Mouse (Mus musculus): ENCODE measurements around the gene Wfdc13. TPM values are rescaled to one million over a fixed set of nuclear protein-coding genes. Genes with fewer than 3 reads are reported as not detected.

Gene Wfdc13
- polyA plus RNA-seq, 1 experiment from 2014 or later, result 1.3 TPM

GRCm38 (mm10) chr2:164656483-164656882 is 28.4 kb upstream of the Wfdc13 start, which contains the start of gene Wfdc9:
Gene Wfdc9, minus strand, starts transcription at chr2:164656583.
- no peak for DNase-seq (ENCODE audit: low spot score)
- no peak within 1 kb of the TSS for H3K4me3 ChIP-seq (ENCODE audit: low read depth, low read length)
- H3K4me2 ChIP-seq (replicated peaks; ENCODE audit: low read depth, low read length), result no peak within 1 kb of the TSS
- no peaks in the 10 kb centered on the region for H3K4me1 ChIP-seq (ENCODE audit: insufficient read depth, low read depth, low read length)
- no peaks in the 10 kb centered on the region for H3K27me3 ChIP-seq (replicated peaks; ENCODE audit: insufficient read depth, low read length)
- TF ChIP-seq EP300 (IDR thresholded peaks at IDR 0.05), result no peak
- H3K27ac ChIP-seq (ENCODE audit: low read length), result no peak within 1 kb of the TSS
- H3K9me3 ChIP-seq (ENCODE audit: low read length), result no peaks in the 10 kb centered on the region
- ATAC-seq, result no peak
- H3K9ac ChIP-seq (replicated peaks; ENCODE audit: low read depth), result no peak within 1 kb of the TSS
- no peaks in the 10 kb centered on the region for H3K36me3 ChIP-seq (ENCODE audit: insufficient read depth, low read length)
- 80% methylated on average over 9 of the region's 9 CpGs for WGBS

DNA sequence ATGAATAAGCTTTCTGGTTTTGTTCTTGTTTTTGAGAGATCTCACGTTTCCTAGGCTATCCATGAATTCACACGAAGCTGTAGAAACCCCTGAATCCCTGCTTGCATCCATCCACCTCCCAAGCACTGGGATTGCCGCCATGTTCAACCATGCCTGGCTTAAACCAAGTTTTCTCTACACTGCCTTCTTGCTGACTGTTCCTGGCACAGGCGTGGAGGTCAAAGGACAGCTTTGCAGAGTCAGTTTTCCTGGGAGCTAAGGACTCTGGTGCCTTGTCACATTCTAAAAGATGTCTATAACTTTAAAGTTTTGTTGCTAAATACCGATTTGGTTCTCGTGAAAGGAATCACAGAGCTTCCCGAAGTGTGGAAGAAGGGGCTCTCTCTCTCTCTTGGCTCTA is 20.1 kb upstream of the Wfdc13 start:
- no peak for TF ChIP-seq CTCF (IDR thresholded peaks at IDR 0.05)
- no peak for TF ChIP-seq EP300 (IDR thresholded peaks at IDR 0.05)
- Histone ChIP-seq H3K4me3 (ENCODE audit: low read depth, low read length) (no peak overlapping the region), H3K4me1 (ENCODE audit: insufficient read depth, low read depth, low read length) (no peaks in the 10 kb centered on the region), H3K36me3 (ENCODE audit: insufficient read depth, low read length) (no peaks in the 10 kb centered on the region), H3K9ac (replicated peaks; ENCODE audit: low read depth) (no peak overlapping the region), H3K9me3 (ENCODE audit: low read length) (no peaks in the 10 kb centered on the region), H3K4me2 (replicated peaks; ENCODE audit: low read depth, low read length) (no peak overlapping the region), H3K27me3 (replicated peaks; ENCODE audit: insufficient read depth, low read length) (no peaks in the 10 kb centered on the region), H3K27ac (ENCODE audit: low read length) (no peak overlapping the region)
- DNase-seq (ENCODE audit: low spot score) (no peak), ATAC-seq (no peak)
- WGBS, result 82% methylated on average over 7 of the region's 7 CpGs

- Histone ChIP-seq H3K27me3 (replicated peaks; ENCODE audit: insufficient read depth, low read length) (no peaks in the 10 kb centered on the region), H3K4me3 (ENCODE audit: low read depth, low read length) (no peak overlapping the region), H3K9ac (replicated peaks; ENCODE audit: low read depth) (no peak overlapping the region), H3K9me3 (ENCODE audit: low read length) (no peaks in the 10 kb centered on the region), H3K4me2 (replicated peaks; ENCODE audit: low read depth, low read length) (no peak overlapping the region), H3K36me3 (ENCODE audit: insufficient read depth, low read length) (no peaks in the 10 kb centered on the region), H3K4me1 (ENCODE audit: insufficient read depth, low read depth, low read length) (no peaks in the 10 kb centered on the region), H3K27ac (ENCODE audit: low read length) (no peak overlapping the region)
- TF ChIP-seq CTCF (IDR thresholded peaks at IDR 0.05) (no peak), EP300 (IDR thresholded peaks at IDR 0.05) (no peak)
- no peak for DNase-seq (ENCODE audit: low spot score)
- no peak for ATAC-seq
- WGBS, result 75% methylated on average over 5 of the region's 5 CpGs
Observed at GRCm38 (mm10) chr2:164670261-164670660, 14.6 kb upstream of the Wfdc13 start.

GRCm38 (mm10) chr2:164670938-164671337 is 14.0 kb upstream of the Wfdc13 start:
- no peak overlapping the region for H3K4me2 ChIP-seq (replicated peaks; ENCODE audit: low read depth, low read length)
- no peak overlapping the region for H3K9ac ChIP-seq (replicated peaks; ENCODE audit: low read depth)
- H3K9me3 ChIP-seq (ENCODE audit: low read length), result no peaks in the 10 kb centered on the region
- H3K27me3 ChIP-seq (replicated peaks; ENCODE audit: insufficient read depth, low read length), result no peaks in the 10 kb centered on the region
- no peak for TF ChIP-seq EP300 (IDR thresholded peaks at IDR 0.05)
- TF ChIP-seq CTCF (IDR thresholded peaks at IDR 0.05), result no peak
- H3K4me1 ChIP-seq (ENCODE audit: insufficient read depth, low read depth, low read length), result no peaks in the 10 kb centered on the region
- no peak overlapping the region for H3K27ac ChIP-seq (ENCODE audit: low read length)
- DNase-seq (ENCODE audit: low spot score) (no peak), ATAC-seq (no peak)
- no peak overlapping the region for H3K4me3 ChIP-seq (ENCODE audit: low read depth, low read length)
- H3K36me3 ChIP-seq (ENCODE audit: insufficient read depth, low read length), result no peaks in the 10 kb centered on the region
- 8% methylated on average over 1 of the region's 1 CpGs for WGBS

- Histone ChIP-seq H3K4me1 (ENCODE audit: insufficient read depth, low read depth, low read length) (no peaks in the 10 kb centered on the region), H3K36me3 (ENCODE audit: insufficient read depth, low read length) (no peaks in the 10 kb centered on the region), H3K27ac (ENCODE audit: low read length) (no peak within 1 kb of the TSS), H3K27me3 (replicated peaks; ENCODE audit: insufficient read depth, low read length) (no peaks in the 10 kb centered on the region), H3K9ac (replicated peaks; ENCODE audit: low read depth) (no peak within 1 kb of the TSS), H3K4me3 (ENCODE audit: low read depth, low read length) (no peak within 1 kb of the TSS), H3K4me2 (replicated peaks; ENCODE audit: low read depth, low read length) (no peak within 1 kb of the TSS), H3K9me3 (ENCODE audit: low read length) (no peaks in the 10 kb centered on the region)
- no peak for TF ChIP-seq CTCF (IDR thresholded peaks at IDR 0.05)
- no peak for TF ChIP-seq EP300 (IDR thresholded peaks at IDR 0.05)
- no peak for ATAC-seq
- WGBS, result 69% methylated on average over 7 of the region's 7 CpGs
- no peak for DNase-seq (ENCODE audit: low spot score)
Observed at GRCm38 (mm10) chr2:164673987-164674386, 10.9 kb upstream of the Wfdc13 start, which contains the start of gene Wfdc11. Gene Wfdc11, minus strand, starts transcription at chr2:164674087.

- DNase-seq (ENCODE audit: low spot score), result no peak
- no peaks in the 10 kb centered on the region for H3K27me3 ChIP-seq (replicated peaks; ENCODE audit: insufficient read depth, low read length)
Observed at GRCm38 (mm10) chr2:164676103-164676502, 8.8 kb upstream of the Wfdc13 start.

More at GRCm38 (mm10) chr2:164676103-164676502, 8.8 kb upstream of the Wfdc13 start:
- H3K36me3 ChIP-seq (ENCODE audit: insufficient read depth, low read length), result no peaks in the 10 kb centered on the region
- H3K4me1 ChIP-seq (ENCODE audit: insufficient read depth, low read depth, low read length), result 0 out of 2 replicates have a peak, but pooled peaks cover 4% of the 10 kb centered on the region
- no peak overlapping the region for H3K4me2 ChIP-seq (replicated peaks; ENCODE audit: low read depth, low read length)
- no peak overlapping the region for H3K9ac ChIP-seq (replicated peaks; ENCODE audit: low read depth)
- TF ChIP-seq EP300 (IDR thresholded peaks at IDR 0.05) (no peak), CTCF (IDR thresholded peaks at IDR 0.05) (peak; percentile 30; the same call in 1 of the 2 replicates)
- WGBS, result 79% methylated on average over 7 of the region's 7 CpGs
- H3K4me3 ChIP-seq (ENCODE audit: low read depth, low read length), result no peak overlapping the region
- H3K27ac ChIP-seq (ENCODE audit: low read length), result no peak overlapping the region
- no peak for ATAC-seq
- H3K9me3 ChIP-seq (ENCODE audit: low read length), result no peaks in the 10 kb centered on the region

Data from lung, postnatal 0 days (tissue).